Mouse (Mus musculus): ENCODE measurements around the gene Selenop. TPM values are rescaled to one million over a fixed set of nuclear protein-coding genes. Genes with fewer than 3 reads are reported as not detected.
A peak's percentile ranks its signal among the peaks of the same experiment; 100 is the strongest.

The Selenop gene
- total and polyA plus RNA-seq, 3 experiments = 0.50 TPM; not detected in 2

DNA sequence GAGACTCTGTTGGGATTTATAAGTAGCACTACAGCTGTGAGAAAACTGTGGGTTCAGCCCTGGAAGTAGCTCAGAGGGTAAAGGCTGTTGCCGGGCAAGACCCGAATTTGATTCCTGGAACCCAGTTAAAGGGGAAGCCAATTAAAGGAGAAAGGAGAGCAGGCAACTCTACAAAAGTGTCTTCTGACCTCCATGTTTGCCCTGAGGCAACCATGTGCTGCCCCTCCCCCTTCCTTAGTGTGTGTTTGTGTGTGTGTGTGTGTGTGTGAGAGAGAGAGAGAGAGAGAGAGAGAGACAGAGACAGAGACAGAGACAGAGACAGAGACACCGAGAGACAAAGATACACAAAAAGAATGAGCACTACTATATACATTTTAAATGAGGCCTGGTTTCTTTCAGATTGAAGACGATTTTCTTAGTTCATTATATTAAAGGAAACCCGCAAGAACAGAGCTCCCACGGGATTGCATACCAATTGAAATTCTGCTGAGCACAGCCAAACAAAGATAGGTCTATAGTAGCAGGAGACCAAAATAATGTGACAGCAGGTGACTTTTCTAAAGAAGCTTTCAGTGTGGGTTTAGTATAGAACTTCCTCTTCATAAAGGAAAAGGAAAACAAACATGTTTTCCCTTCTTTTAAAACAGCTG, 1.8 kb downstream of the Selenop start:
- no peak overlapping the region for H3K4me3 ChIP-seq (ENCODE audit: control insufficient read depth in 1 of 2, insufficient read depth in 1 of 2, low read depth in 2 of 2, low read length in 2 of 2)
- H3K4me1 ChIP-seq (ENCODE audit: control insufficient read depth in 1 of 2, insufficient read depth in 2 of 2, low read length in 2 of 2) = no peaks in the 10 kb centered on the region
- no peak overlapping the region for H3K27ac ChIP-seq (ENCODE audit: control insufficient read depth, low read depth, low read length)
- no peak overlapping the region for H3K9ac ChIP-seq (ENCODE audit: control insufficient read depth, low read depth, low read length, poor library complexity, severe bottlenecking)
- H3K79me2 ChIP-seq (ENCODE audit: control insufficient read depth, insufficient read depth, low read length, poor library complexity) = no peaks in the 10 kb centered on the region
- TF ChIP-seq E2F4 (IDR thresholded peaks at IDR 0.05; ENCODE audit: borderline replicate concordance, low read depth, low read length) = no peak
- no peak for TF ChIP-seq EP300 (IDR thresholded peaks at IDR 0.05; ENCODE audit: low read depth in 1 of 2, low read length in 2 of 2)
- TF ChIP-seq KAT2A (conservative IDR thresholded peaks at IDR 0.05; ENCODE audit: low read depth, low read length) = no peak
- no peak for TF ChIP-seq ETS1 (IDR thresholded peaks at IDR 0.05; ENCODE audit: low read depth, low read length)
- no peak for TF ChIP-seq NELFE (IDR thresholded peaks at IDR 0.05; ENCODE audit: low read depth, low read length)
- no peak for DNase-seq (ENCODE audit: low read depth, low spot score)
- H3K27me3 ChIP-seq (ENCODE audit: control insufficient read depth in 1 of 2, insufficient read depth in 2 of 2, low read length in 2 of 2) = no peaks in the 10 kb centered on the region
- H3K9me3 ChIP-seq (replicated peaks; ENCODE audit: insufficient read depth, low read length) = no peaks in the 10 kb centered on the region
- H3K36me3 ChIP-seq (ENCODE audit: control insufficient read depth in 1 of 2, insufficient read depth in 2 of 2, low read length in 2 of 2) = no peaks in the 10 kb centered on the region

DNA sequence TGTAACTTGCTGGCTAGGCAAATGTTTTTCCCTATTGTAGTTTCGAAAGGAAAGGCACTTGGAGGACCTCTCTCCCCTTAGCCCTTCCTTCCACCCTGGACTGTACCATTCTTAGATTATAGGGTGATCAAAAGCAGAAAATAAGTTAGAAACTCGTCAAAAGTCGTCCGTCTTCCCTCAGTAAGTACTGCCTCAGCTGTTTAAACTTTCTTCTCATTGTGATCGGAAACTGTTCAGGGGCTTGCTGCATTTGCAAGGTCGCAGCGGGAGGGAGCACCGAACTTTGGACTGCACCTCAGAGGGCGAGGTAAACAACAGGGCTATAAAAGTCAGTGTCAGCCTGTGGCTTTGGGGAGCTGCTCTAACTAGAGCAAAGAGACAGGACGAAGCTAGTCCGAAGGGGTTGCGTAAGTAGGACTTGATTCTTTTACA, 2.3 kb downstream of the Selenop start:
- Histone ChIP-seq H3K4me1 (ENCODE audit: control insufficient read depth in 1 of 2, insufficient read depth in 2 of 2, low read length in 2 of 2) (no peaks in the 10 kb centered on the region), H3K9ac (ENCODE audit: control insufficient read depth, low read depth, low read length, poor library complexity, severe bottlenecking) (no peak overlapping the region), H3K9me3 (replicated peaks; ENCODE audit: insufficient read depth, low read length) (no peaks in the 10 kb centered on the region), H3K27me3 (ENCODE audit: control insufficient read depth in 1 of 2, insufficient read depth in 2 of 2, low read length in 2 of 2) (no peaks in the 10 kb centered on the region), H3K79me2 (ENCODE audit: control insufficient read depth, insufficient read depth, low read length, poor library complexity) (no peaks in the 10 kb centered on the region), H3K4me3 (ENCODE audit: control insufficient read depth in 1 of 2, insufficient read depth in 1 of 2, low read depth in 2 of 2, low read length in 2 of 2) (peak overlapping the region in 1 of 2 experiments; percentile 32; a peak in 1 of 4 replicates), H3K27ac (ENCODE audit: control insufficient read depth, low read depth, low read length) (no peak overlapping the region), H3K36me3 (ENCODE audit: control insufficient read depth in 1 of 2, insufficient read depth in 2 of 2, low read length in 2 of 2) (no peaks in the 10 kb centered on the region)
- TF ChIP-seq BHLHE40 (IDR thresholded peaks at IDR 0.05; ENCODE audit: borderline replicate concordance, low read depth, low read length) (no peak), CTCF (IDR thresholded peaks at IDR 0.05 in 2 of 3, conservative IDR thresholded peaks at IDR 0.05 in 1 of 3; ENCODE audit: control insufficient read depth in 1 of 3, insufficient read depth in 1 of 3, low read depth in 2 of 3, low read length in 3 of 3, poor library complexity in 1 of 3, severe bottlenecking in 1 of 3) (no peak), CHD1 (IDR thresholded peaks at IDR 0.05; ENCODE audit: low read depth, low read length) (0 out of 2 replicates have a peak, but pooled peaks have one; percentile 50), SMC3 (IDR thresholded peaks at IDR 0.05; ENCODE audit: low read depth, low read length) (no peak), HCFC1 (IDR thresholded peaks at IDR 0.05; ENCODE audit: low read depth, low read length) (no peak), SIN3A (IDR thresholded peaks at IDR 0.05; ENCODE audit: low read length) (no peak), ZKSCAN1 (IDR thresholded peaks at IDR 0.05; ENCODE audit: low read depth, low read length) (no peak), MYB (IDR thresholded peaks at IDR 0.05; ENCODE audit: low read depth, low read length) (no peak)
- DNase-seq (ENCODE audit: low read depth, low spot score) = peak; percentile 41

DNA sequence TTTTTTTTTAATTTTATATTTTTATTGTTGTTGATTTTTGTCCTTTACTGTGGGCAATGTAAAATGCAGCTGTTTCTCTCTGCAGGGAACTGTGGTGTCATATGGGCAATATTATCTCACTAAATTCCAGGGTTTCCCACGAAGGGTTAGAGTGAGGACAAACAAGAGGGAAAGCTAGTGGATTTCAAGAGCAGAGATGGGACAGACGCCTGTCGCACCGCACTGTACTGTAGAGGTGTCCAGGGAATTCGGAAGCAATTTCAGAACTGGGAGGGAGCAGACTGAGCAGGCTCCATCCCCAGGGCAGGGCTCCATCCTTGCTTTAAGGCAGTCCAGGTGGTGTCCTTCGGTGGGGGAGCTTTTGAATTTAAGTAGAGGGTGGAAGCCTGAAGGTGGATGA, 2.9 kb downstream of the Selenop start:
- Histone ChIP-seq H3K36me3 (ENCODE audit: control insufficient read depth in 1 of 2, insufficient read depth in 2 of 2, low read length in 2 of 2) (no peaks in the 10 kb centered on the region), H3K27me3 (ENCODE audit: control insufficient read depth in 1 of 2, insufficient read depth in 2 of 2, low read length in 2 of 2) (no peaks in the 10 kb centered on the region), H3K4me1 (ENCODE audit: control insufficient read depth in 1 of 2, insufficient read depth in 2 of 2, low read length in 2 of 2) (no peaks in the 10 kb centered on the region), H3K9ac (ENCODE audit: control insufficient read depth, low read depth, low read length, poor library complexity, severe bottlenecking) (no peak overlapping the region), H3K79me2 (ENCODE audit: control insufficient read depth, insufficient read depth, low read length, poor library complexity) (no peaks in the 10 kb centered on the region), H3K4me3 (ENCODE audit: control insufficient read depth in 1 of 2, insufficient read depth in 1 of 2, low read depth in 2 of 2, low read length in 2 of 2) (no peak overlapping the region), H3K9me3 (replicated peaks; ENCODE audit: insufficient read depth, low read length) (no peaks in the 10 kb centered on the region), H3K27ac (ENCODE audit: control insufficient read depth, low read depth, low read length) (no peak overlapping the region)
- no peak for DNase-seq (ENCODE audit: low read depth, low spot score)
- TF ChIP-seq ELF1 (IDR thresholded peaks at IDR 0.05; ENCODE audit: low read depth, low read length) (no peak), MAFK (IDR thresholded peaks at IDR 0.05; ENCODE audit: borderline replicate concordance, low read depth, low read length) (no peak), NELFE (IDR thresholded peaks at IDR 0.05; ENCODE audit: low read depth, low read length) (no peak), E2F4 (IDR thresholded peaks at IDR 0.05; ENCODE audit: borderline replicate concordance, low read depth, low read length) (no peak), POLR2AphosphoS2 (IDR thresholded peaks at IDR 0.05; ENCODE audit: low read length) (no peak), USF2 (IDR thresholded peaks at IDR 0.05; ENCODE audit: borderline replicate concordance in 1 of 2, insufficient read depth in 1 of 2, low read depth in 1 of 2, low read length in 2 of 2) (no peak), SMC3 (IDR thresholded peaks at IDR 0.05; ENCODE audit: low read depth, low read length) (no peak), KAT2A (conservative IDR thresholded peaks at IDR 0.05; ENCODE audit: low read depth, low read length) (no peak), USF1 (IDR thresholded peaks at IDR 0.05; ENCODE audit: low read depth, low read length) (no peak), NRF1 (IDR thresholded peaks at IDR 0.05; ENCODE audit: insufficient read depth, low read depth, low read length, poor library complexity, severe bottlenecking) (no peak), MXI1 (IDR thresholded peaks at IDR 0.05; ENCODE audit: low read depth, low read length) (no peak)

All from MEL (cell line).